Mouse (Mus musculus) kidney, adult 2 months (tissue): ENCODE results near the gene Ddx59.

Experiments used
- CTCF ChIP-seq: fragments of 200-500 bp; conservative IDR thresholded peaks from 2 replicates; pipeline ENCODE4 v1.5.1; 2011; ENCODE audit warnings: low read depth, mild to moderate bottlenecking, control low read depth, low read length, moderate library complexity, mixed read lengths; ENCODE audit not compliant: insufficient read depth, insufficient read length
- POLR2A ChIP-seq: fragments of 200-500 bp; IDR thresholded peaks from one replicate; pipeline ENCODE4 v1.6.1; 2011; ENCODE audit warnings: low read depth, low read length, control low read depth

GRCm38 (mm10) chr1:136365986-136366385, 49.1 kb upstream of the Ddx59 start:
- TF ChIP-seq POLR2A (no peak), CTCF (no peak)
